Mouse (Mus musculus) mouse embryonic stem cell (cell line): ENCODE results near the gene Igfbp7.

Experiments
- in situ Hi-C, 2 experiments: fragments of 300-500 bp; cut with MboI; formaldehyde crosslinking; loops; 1 replicate in 1 of 2; 3 replicates in 1 of 2; pipeline ENCODE4 v1.14.3; 2019 to 2020; ENCODE audit warnings: low sequenced_read_pairs in 2 of 2, low pct_unique_long_range_greater_than_20kb in 1 of 2, mixed read lengths in 1 of 2; ENCODE audit not compliant: unreplicated experiment in 1 of 2

Igfbp7 gene

DNA sequence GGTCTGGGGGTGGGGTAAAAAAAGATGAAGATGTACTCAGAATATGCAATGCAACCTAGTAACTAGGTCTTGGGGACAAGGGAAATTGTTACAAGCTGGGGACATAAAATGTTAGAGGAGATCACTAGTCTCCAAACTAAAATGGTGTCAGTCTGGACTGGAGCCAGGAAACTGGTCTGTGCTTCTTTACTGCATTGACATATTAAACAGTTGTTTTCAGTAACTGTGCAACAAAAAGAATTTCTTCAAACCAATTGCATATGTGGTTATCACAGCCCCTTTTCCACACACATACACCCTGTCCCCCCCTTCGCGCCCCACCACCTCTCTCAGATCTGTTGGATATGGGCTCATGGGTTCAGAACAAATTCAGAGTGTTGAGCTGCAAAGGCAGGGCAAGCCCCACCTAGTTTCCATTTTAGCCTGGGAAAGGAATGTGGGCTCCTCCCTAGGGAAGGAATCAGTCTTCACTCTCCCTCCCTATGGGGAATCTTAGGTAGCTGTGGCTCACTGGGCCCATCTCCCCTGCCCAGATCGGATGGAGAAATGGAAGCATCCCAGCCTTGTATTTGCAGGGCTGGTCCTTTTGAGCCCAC lies 43.3 kb downstream of the Igfbp7 start:
- in situ Hi-C loops, result no loop called here

- in situ Hi-C loops, result no loop called here
Observed at GRCm38 (mm10) chr5:77363650-77364049, 44.2 kb downstream of the Igfbp7 start.

GRCm38 (mm10) chr5:77362120-77362519 lies 45.7 kb downstream of the Igfbp7 start:
- in situ Hi-C loops, result no loop called here

GRCm38 (mm10) chr5:77361006-77361405 lies 46.8 kb downstream of the Igfbp7 start:
- in situ Hi-C loops, result no loop called here

DNA sequence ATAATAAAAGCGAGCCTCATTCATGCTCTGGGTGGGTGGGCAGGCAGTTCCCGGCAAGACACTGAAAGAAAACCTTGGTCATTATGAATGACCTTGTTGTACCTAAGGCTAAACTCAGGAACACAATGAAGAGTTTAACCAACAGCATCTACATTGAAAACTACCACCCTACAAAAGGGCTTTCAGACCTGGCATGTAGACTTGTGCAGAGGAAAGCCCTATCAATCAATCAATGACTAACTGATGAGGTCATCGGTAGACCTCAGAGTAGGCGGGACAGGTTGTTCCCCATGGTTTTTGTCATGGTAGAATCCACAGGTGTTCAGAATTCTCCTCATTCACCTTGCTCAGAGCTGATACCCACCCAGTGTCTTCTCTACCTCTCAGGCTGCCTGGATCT lies 47.9 kb downstream of the Igfbp7 start:
- in situ Hi-C loops, result loop anchor here (5.0 to 10.0 kb wide), 3 partner anchors 42 to 95 kb away; partner anchors contain the start of gene Igfbp7 (in 1 of the 2)

GRCm38 (mm10) chr5:77358347-77358746 lies 49.5 kb downstream of the Igfbp7 start:
- in situ Hi-C loops, result loop anchor here (5.0 to 10.0 kb wide), 3 partner anchors 44 to 96 kb away; partner anchors contain the start of gene Igfbp7 (in 1 of the 2)

DNA sequence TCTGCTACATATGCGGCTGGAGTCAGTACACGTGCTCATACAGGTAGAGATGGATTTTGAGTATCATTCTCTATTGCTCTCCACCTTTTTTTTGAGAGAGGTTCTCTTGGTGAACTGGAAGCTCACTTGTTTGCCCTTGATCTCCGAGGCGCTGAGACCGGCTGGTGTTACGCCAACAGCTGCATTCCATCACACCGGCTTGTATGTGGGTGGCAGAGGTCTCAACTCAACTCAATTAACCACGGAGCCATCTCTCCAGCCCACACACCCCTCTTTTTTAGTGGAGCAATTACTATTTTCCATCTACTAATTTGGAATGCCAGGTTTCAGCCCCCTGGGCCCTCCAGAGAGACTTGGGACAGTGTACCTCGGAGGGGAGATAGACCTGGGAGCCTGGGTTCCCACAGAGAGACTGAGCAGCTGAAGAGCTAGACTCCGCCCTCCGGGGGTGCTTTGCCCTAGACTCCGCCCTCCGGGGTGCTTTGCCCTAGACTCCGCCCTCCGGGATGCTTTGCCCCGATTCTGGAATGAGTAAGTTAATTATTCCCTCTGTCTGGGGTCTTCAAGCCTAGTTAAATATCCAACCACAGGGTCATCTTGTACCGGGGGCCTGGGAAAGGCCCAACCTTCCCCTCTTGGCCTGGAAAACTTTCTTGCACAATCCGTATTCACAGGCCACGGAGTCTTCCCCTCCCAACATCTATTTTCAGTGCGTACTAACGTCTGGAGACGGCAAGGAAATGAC lies 50.3 kb downstream of the Igfbp7 start:
- in situ Hi-C loops, result loop anchor here (5.0 to 10.0 kb wide), 3 partner anchors 45 to 97 kb away; partner anchors contain the start of gene Igfbp7 (in 1 of the 2)

GRCm38 (mm10) chr5:77355307-77356265 lies 52.3 kb downstream of the Igfbp7 start:
- in situ Hi-C loops, result loop anchor here (5.0 to 10.0 kb wide), 3 partner anchors 47 to 99 kb away; partner anchors contain the start of gene Igfbp7 (in 1 of the 2)

GRCm38 (mm10) chr5:77354361-77354787 lies 53.5 kb downstream of the Igfbp7 start:
- in situ Hi-C loops, result loop anchor here (5.0 to 10.0 kb wide), 3 partner anchors 50 to 108 kb away; partner anchors contain the start of gene Igfbp7 (in 1 of the 2)

DNA sequence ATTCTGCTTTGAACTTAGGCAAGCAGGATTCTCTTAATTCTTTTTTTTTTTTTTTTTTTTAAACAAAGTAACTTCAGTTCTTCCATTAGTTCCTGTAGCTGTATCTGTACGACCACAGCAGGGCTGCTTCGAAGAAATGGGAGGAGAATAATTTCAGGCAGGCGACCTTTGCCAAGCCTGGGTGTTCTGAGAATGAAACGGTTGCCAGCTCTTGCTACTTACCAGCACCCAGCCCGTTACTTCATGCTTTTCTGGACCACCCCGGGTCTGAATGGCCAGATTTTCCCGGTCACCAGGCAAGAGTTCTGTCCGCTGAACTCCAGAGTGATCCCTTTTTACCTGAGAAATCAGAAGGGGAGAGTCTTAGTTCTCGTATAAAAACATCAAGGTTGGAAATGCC lies 56.1 kb downstream of the Igfbp7 start:
- in situ Hi-C loops, result loop anchor here (5.0 to 10.0 kb wide), 3 partner anchors 53 to 111 kb away; partner anchors contain the start of gene Igfbp7 (in 1 of the 2)

- in situ Hi-C loops, result loop anchor here (5.0 to 25.0 kb wide), 4 partner anchors 55 to 363 kb away; partner anchors contain the start of gene Igfbp7 (in 1 of the 2)
Observed at GRCm38 (mm10) chr5:77349971-77350658, 57.7 kb downstream of the Igfbp7 start.

- in situ Hi-C loops, result loop anchor here in 1 of 2 experiments (25.0 kb wide), 1 partner anchor 362 kb away; no protein-coding TSS in a partner anchor
Observed at GRCm38 (mm10) chr5:77348901-77349300, 58.9 kb downstream of the Igfbp7 start.

- in situ Hi-C loops, result loop anchor here in 1 of 2 experiments (25.0 kb wide), 1 partner anchor 353 kb away; no protein-coding TSS in a partner anchor
Observed at GRCm38 (mm10) chr5:77340033-77340432, 67.8 kb downstream of the Igfbp7 start.

DNA sequence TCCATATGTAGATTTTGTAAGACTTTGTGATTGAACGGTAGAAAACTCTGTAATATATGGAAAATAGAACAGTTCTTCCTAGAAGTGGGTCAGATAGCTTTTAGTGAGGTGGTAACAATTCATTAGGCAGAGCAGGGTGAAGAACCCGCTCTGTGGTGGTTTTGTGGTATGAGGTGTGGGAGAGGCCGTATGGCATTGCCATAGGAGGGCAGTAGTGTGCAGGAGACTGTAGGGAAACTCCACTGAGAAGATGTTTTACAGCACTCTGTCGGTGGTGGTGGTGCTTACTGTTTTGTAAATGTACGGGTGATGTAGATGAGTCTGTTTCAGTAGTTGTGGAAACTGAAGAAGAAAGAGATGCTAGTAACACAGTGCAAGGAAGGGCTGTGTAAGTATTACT lies 77.7 kb downstream of the Igfbp7 start:
- in situ Hi-C loops, result loop anchor here in 1 of 2 experiments (25.0 kb wide), 1 partner anchor 343 kb away; no protein-coding TSS in a partner anchor

DNA sequence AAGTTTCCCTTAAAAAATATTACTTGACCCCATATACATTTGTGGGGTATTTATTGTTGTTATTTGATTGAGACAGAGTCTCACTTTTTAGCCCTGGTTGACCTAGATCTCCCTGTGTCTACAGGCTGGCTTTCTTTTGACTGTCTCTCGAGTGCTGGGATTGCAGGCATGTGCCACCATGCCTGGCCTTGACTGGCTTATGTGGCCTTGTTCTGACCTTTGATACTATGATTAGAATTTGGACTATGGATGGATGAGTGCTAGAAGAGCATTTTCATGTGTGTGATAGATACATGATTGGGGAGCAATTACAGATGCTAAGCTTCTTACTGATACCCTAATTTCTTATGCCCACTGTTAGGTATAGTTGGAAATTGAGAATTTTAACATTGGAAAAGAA lies 82.9 kb downstream of the Igfbp7 start:
- in situ Hi-C loops, result loop anchor here in 1 of 2 experiments (25.0 kb wide), 1 partner anchor 338 kb away; no protein-coding TSS in a partner anchor

DNA sequence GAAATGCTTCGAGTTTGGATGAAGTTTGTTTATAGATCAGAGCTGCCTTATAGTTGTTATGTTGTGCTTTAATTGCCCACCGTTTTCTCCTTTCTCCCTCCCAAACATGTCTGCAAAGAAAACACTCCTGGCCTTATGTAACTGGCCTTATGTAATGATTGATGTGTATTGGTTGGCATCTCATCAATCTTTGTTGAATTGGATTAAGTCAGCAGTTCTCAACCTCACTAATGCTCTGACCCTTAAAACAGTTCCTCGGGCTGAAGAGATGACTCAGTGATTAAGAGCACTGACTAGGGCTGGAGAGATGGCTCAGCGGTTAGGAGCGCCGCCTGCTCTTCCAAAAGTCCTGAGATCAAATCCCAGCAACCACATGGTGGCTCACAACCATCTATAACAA lies 92.9 kb downstream of the Igfbp7 start:
- in situ Hi-C loops, result no loop called here

DNA sequence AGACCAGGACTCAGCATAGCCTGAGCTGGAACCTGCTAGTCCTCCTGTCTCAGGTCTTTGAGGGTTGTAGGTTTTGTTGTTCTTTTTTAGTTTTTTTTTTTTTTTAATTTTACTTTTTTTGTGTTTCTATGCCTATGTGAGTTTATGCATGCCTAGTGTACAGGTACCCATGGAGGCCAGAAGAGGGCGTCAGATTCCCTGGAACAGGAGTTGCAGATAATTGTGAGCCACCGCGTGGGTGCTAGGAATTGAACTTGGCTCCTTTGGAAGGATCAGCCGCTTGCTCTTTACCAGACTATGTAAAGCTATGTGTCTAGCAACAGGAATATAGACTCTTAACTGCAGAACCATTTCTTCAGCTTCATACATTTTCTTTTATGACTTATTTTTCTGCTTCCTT lies 93.6 kb downstream of the Igfbp7 start:
- in situ Hi-C loops, result no loop called here
